Mouse (Mus musculus) heart, postnatal 0 days (tissue): ENCODE results near the gene Plxdc2. TPM values are rescaled to one million over a fixed set of nuclear protein-coding genes. Genes with fewer than 3 reads are reported as not detected.

Experiments used
- ATAC-seq: fragments of 200-750 bp; cut with Nextera tagmentation; 2 replicates; pipeline ENCODE4 v1.8.0; 2017; ENCODE audit warnings: low read depth, moderate number of reproducible peaks, moderate library complexity; ENCODE audit not compliant: insufficient read depth
- DNase-seq: peaks from one replicate; pipeline ENCODE4 v3.0.0-alpha.2; 2016; ENCODE audit warnings: low spot score
- H3K27ac ChIP-seq: fragments of 300-500 bp; sonication (generic); 2 replicates; pipeline ENCODE4 v1.5.1; 2014; ENCODE audit warnings: low read depth, mild to moderate bottlenecking
- H3K27me3 ChIP-seq: fragments of 300-500 bp; sonication (generic); 2 replicates; pipeline ENCODE4 v1.6.1; 2014; ENCODE audit warnings: low read length, mixed read lengths; ENCODE audit not compliant: control insufficient read depth, insufficient read depth
- H3K36me3 ChIP-seq: fragments of 300-500 bp; sonication (generic); replicated peaks from 2 replicates; pipeline ENCODE4 v1.6.1; 2014; ENCODE audit warnings: low read length, mixed read lengths; ENCODE audit not compliant: control insufficient read depth, insufficient read depth
- H3K4me1 ChIP-seq: fragments of 300-500 bp; sonication (generic); 2 replicates; pipeline ENCODE4 v1.6.1; 2014; ENCODE audit warnings: antibody characterized with exemption; ENCODE audit not compliant: control insufficient read depth, insufficient read depth
- H3K4me2 ChIP-seq: fragments of 300-500 bp; sonication (generic); 2 replicates; pipeline ENCODE4 v1.6.1; 2014; ENCODE audit warnings: low read depth, mild to moderate bottlenecking, low read length, moderate library complexity
- H3K4me3 ChIP-seq: fragments of 300-500 bp; sonication (generic); 2 replicates; pipeline ENCODE4 v1.5.1; 2014; ENCODE audit warnings: low read depth, low read length
- H3K9ac ChIP-seq: fragments of 300-500 bp; sonication (generic); replicated peaks from 2 replicates; pipeline ENCODE4 v1.6.1; 2014; ENCODE audit warnings: low read depth, low read length, mixed read lengths
- H3K9me3 ChIP-seq: fragments of 300-500 bp; sonication (generic); replicated peaks from 2 replicates; pipeline ENCODE4 v1.6.1; 2016; ENCODE audit warnings: low read length; ENCODE audit not compliant: control insufficient read depth
- CTCF ChIP-seq: IDR thresholded peaks from 2 replicates; pipeline ENCODE4 v1.5.1; 2016; ENCODE audit warnings: antibody characterized with exemption, control low read depth, low read depth
- EP300 ChIP-seq: IDR thresholded peaks from 2 replicates; pipeline ENCODE4 v1.6.1; 2016; ENCODE audit warnings: antibody characterized with exemption, low read depth
- WGBS: fragments of 180-500 bp; shearing (Covaris S2); extraction: QIAGEN DNeasy Blood & Tissue Kit; methylation state at CpG from one replicate; pipeline ENCODE4 v1.1.7; 2014; 5-methylcytosine and 5-hydroxymethylcytosine counted together
- polyA plus RNA-seq: library from polyadenylated mRNA; unstranded; fragments of >200 nt; fragmentation: Nextera tagmentation; extraction: Ambion mirVana; gene quantifications from 2 replicates; pipeline ENCODE4 v1.2.1, GENCODE M21; 2015
- total RNA-seq: library from RNA; depleted of rRNA; stranded (reverse); fragments of >200 nt; gene quantifications from 2 replicates; pipeline ENCODE4 v1.2.3, GENCODE M21; 2014; ENCODE audit warnings: low replicate concordance

Plxdc2 gene
- total and polyA plus RNA-seq, 2 experiments from 2014 or later, result 4.2 to 6.1 TPM

- Histone ChIP-seq H3K4me3 (no peak overlapping the region), H3K4me1 (no peaks in the 10 kb centered on the region; the same call in 1 of the 2 replicates), H3K9ac (no peak overlapping the region), H3K27ac (no peak overlapping the region), H3K27me3 (no peaks in the 10 kb centered on the region), H3K4me2 (no peak overlapping the region), H3K9me3 (no peaks in the 10 kb centered on the region), H3K36me3 (no peaks in the 10 kb centered on the region)
- ATAC-seq (no peak), DNase-seq (peak; percentile 10)
- 21% methylated on average over 2 of the region's 2 CpGs for WGBS
- TF ChIP-seq EP300 (no peak), CTCF (no peak)
Measured at GRCm38 (mm10) chr2:16734381-16734780, 378.3 kb downstream of the Plxdc2 start.

GRCm38 (mm10) chr2:16738241-16738640 lies 382.1 kb downstream of the Plxdc2 start:
- Histone ChIP-seq H3K4me3 (no peak overlapping the region), H3K4me2 (peak overlapping the region; percentile 4), H3K9me3 (no peaks in the 10 kb centered on the region), H3K36me3 (no peaks in the 10 kb centered on the region), H3K27me3 (no peaks in the 10 kb centered on the region), H3K27ac (no peak overlapping the region), H3K4me1 (no peaks in the 10 kb centered on the region; the same call in 1 of the 2 replicates), H3K9ac (no peak overlapping the region)
- TF ChIP-seq EP300 (no peak), CTCF (no peak)
- ATAC-seq (peak; percentile 60), DNase-seq (peak; percentile 18)
- 11% methylated on average over 8 of the region's 8 CpGs for WGBS

DNA sequence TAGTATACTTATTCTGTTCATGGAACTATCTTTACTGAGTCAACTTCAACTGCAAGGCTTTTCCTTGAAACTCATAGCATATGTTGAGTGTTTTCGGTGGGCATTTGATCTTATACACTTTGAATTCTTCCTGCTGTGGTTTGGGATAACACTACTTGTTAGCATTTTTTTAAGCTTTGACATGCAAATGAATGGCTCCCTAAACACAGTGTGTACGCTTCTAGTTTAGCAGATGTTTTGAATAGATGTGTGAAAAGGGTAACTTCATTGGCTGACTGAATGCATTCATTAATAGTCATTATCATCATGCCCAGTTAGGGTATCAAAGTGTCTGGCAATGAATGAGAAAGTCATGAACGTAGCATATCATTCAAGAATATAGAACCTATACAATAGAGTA lies 385.7 kb downstream of the Plxdc2 start:
- Histone ChIP-seq H3K27ac (no peak overlapping the region), H3K4me3 (no peak overlapping the region), H3K9ac (no peak overlapping the region), H3K27me3 (no peaks in the 10 kb centered on the region), H3K4me2 (no peak overlapping the region), H3K4me1 (no peaks in the 10 kb centered on the region; the same call in 1 of the 2 replicates), H3K36me3 (no peaks in the 10 kb centered on the region), H3K9me3 (no peaks in the 10 kb centered on the region)
- DNase-seq (no peak), ATAC-seq (no peak)
- WGBS, result 89% methylated on average over 3 of the region's 3 CpGs
- TF ChIP-seq CTCF (no peak), EP300 (no peak)

- TF ChIP-seq CTCF (no peak), EP300 (no peak)
- no peak overlapping the region for H3K4me2 ChIP-seq
- H3K36me3 ChIP-seq, result no peaks in the 10 kb centered on the region
- 35% methylated on average over 3 of the region's 3 CpGs for WGBS
- H3K27ac ChIP-seq, result no peak overlapping the region
- DNase-seq (no peak), ATAC-seq (no peak)
- H3K4me1 ChIP-seq, result no peaks in the 10 kb centered on the region; the same call in 1 of the 2 replicates
- H3K9ac ChIP-seq, result no peak overlapping the region
- no peak overlapping the region for H3K4me3 ChIP-seq
- H3K27me3 ChIP-seq, result no peaks in the 10 kb centered on the region
- no peaks in the 10 kb centered on the region for H3K9me3 ChIP-seq
Measured at GRCm38 (mm10) chr2:16743568-16743967, 387.5 kb downstream of the Plxdc2 start.

- Histone ChIP-seq H3K36me3 (no peaks in the 10 kb centered on the region), H3K27ac (no peak overlapping the region), H3K9me3 (no peaks in the 10 kb centered on the region), H3K27me3 (no peaks in the 10 kb centered on the region), H3K4me1 (no peaks in the 10 kb centered on the region), H3K9ac (no peak overlapping the region), H3K4me2 (no peak overlapping the region), H3K4me3 (no peak overlapping the region)
- TF ChIP-seq CTCF (no peak), EP300 (no peak)
- DNase-seq, result no peak
- no peak for ATAC-seq
- WGBS, result 66% methylated on average over 4 of the region's 4 CpGs
Measured at GRCm38 (mm10) chr2:16749302-16749909, 393.3 kb downstream of the Plxdc2 start.

DNA sequence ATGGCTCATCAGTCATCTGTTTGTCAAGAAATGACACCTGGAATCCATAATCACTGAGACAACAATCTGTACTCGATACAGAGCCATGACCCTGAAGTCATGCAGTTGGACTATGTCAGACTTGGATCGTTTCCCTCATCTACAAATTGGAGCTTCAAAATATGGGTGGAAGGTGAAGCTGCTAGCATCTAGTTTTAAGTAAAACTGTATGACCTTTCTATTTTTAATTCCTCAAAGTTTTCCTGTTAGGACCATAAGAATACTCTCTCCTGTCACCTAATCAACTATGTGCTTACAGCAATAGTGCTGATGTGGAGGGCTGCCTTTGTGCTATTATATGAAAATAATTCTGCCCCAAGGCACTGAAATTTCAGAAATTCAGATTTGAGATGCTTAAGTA lies 401.1 kb downstream of the Plxdc2 start:
- TF ChIP-seq EP300, result no peak
- TF ChIP-seq CTCF, result no peak
- no peak overlapping the region for H3K4me2 ChIP-seq
- no peaks in the 10 kb centered on the region for H3K4me1 ChIP-seq
- no peak overlapping the region for H3K4me3 ChIP-seq
- no peaks in the 10 kb centered on the region for H3K9me3 ChIP-seq
- no peak for DNase-seq
- no peak for ATAC-seq
- no peaks in the 10 kb centered on the region for H3K36me3 ChIP-seq
- WGBS, result 61% methylated on average over 2 of the region's 2 CpGs
- H3K9ac ChIP-seq, result no peak overlapping the region
- no peak overlapping the region for H3K27ac ChIP-seq
- H3K27me3 ChIP-seq, result no peaks in the 10 kb centered on the region
